Mouse (Mus musculus) limb, embryonic 11.5 days (tissue): ENCODE data around the gene Usp35. TPM values are rescaled to one million over a fixed set of nuclear protein-coding genes. Genes with fewer than 3 reads are reported as not detected.

Source experiments
- ATAC-seq: fragments of 200-750 bp; cut with Nextera tagmentation; 2 replicates; pipeline ENCODE4 v1.8.0; 2017; ENCODE audit warnings: low read depth; ENCODE audit not compliant: insufficient number of reproducible peaks, low FRiP score, low TSS enrichment
- DNase-seq: peaks from one replicate; pipeline ENCODE4 v3.0.0-alpha.2; 2015; ENCODE audit warnings: low spot score
- H3K27ac ChIP-seq: fragments of 300-500 bp; sonication (generic); replicated peaks from 2 replicates; pipeline ENCODE4 v1.5.1; 2014; ENCODE audit warnings: low read depth, mild to moderate bottlenecking, low read length
- H3K27me3 ChIP-seq: fragments of 300-500 bp; sonication (generic); 2 replicates; pipeline ENCODE4 v1.6.1; 2014; ENCODE audit warnings: mild to moderate bottlenecking, low read length, mixed read lengths; ENCODE audit not compliant: control insufficient read depth, insufficient read depth
- H3K36me3 ChIP-seq: fragments of 300-500 bp; sonication (generic); 2 replicates; pipeline ENCODE4 v1.6.1; 2014; ENCODE audit warnings: mild to moderate bottlenecking, low read length, moderate library complexity, mixed read lengths; ENCODE audit not compliant: control insufficient read depth, insufficient read depth
- H3K4me1 ChIP-seq: fragments of 300-500 bp; sonication (generic); 2 replicates; pipeline ENCODE4 v1.6.1; 2014; ENCODE audit warnings: low read length, mixed read lengths; ENCODE audit not compliant: control insufficient read depth, insufficient read depth
- H3K4me2 ChIP-seq: fragments of 300-500 bp; sonication (generic); 2 replicates; pipeline ENCODE4 v1.6.1; 2014; ENCODE audit warnings: low read depth, mild to moderate bottlenecking, moderate library complexity; ENCODE audit not compliant: severe bottlenecking
- H3K4me3 ChIP-seq: fragments of 300-500 bp; sonication (generic); 2 replicates; pipeline ENCODE4 v1.5.1; 2014; ENCODE audit warnings: low read depth, low read length
- H3K9ac ChIP-seq: fragments of 300-500 bp; sonication (generic); 2 replicates; pipeline ENCODE4 v1.6.1; 2014; ENCODE audit warnings: mild to moderate bottlenecking, low read length
- H3K9me3 ChIP-seq: fragments of 300-500 bp; sonication (generic); 2 replicates; pipeline ENCODE4 v1.6.1; 2016; ENCODE audit warnings: low read length; ENCODE audit not compliant: control insufficient read depth
- WGBS: fragments of 180-500 bp; shearing (Covaris S2); extraction: QIAGEN DNeasy Blood & Tissue Kit; methylation state at CpG from one replicate; pipeline ENCODE4 v1.1.7; 2014; 5-methylcytosine and 5-hydroxymethylcytosine counted together
- polyA plus RNA-seq: library from polyadenylated mRNA; unstranded; fragments of >200 nt; fragmentation: Nextera tagmentation; extraction: Ambion mirVana; gene quantifications from 2 replicates; pipeline ENCODE4 v1.2.1, GENCODE M21; 2014

Usp35 gene
- 2.4 and 2.5 TPM in 2 replicates for polyA plus RNA-seq

DNA sequence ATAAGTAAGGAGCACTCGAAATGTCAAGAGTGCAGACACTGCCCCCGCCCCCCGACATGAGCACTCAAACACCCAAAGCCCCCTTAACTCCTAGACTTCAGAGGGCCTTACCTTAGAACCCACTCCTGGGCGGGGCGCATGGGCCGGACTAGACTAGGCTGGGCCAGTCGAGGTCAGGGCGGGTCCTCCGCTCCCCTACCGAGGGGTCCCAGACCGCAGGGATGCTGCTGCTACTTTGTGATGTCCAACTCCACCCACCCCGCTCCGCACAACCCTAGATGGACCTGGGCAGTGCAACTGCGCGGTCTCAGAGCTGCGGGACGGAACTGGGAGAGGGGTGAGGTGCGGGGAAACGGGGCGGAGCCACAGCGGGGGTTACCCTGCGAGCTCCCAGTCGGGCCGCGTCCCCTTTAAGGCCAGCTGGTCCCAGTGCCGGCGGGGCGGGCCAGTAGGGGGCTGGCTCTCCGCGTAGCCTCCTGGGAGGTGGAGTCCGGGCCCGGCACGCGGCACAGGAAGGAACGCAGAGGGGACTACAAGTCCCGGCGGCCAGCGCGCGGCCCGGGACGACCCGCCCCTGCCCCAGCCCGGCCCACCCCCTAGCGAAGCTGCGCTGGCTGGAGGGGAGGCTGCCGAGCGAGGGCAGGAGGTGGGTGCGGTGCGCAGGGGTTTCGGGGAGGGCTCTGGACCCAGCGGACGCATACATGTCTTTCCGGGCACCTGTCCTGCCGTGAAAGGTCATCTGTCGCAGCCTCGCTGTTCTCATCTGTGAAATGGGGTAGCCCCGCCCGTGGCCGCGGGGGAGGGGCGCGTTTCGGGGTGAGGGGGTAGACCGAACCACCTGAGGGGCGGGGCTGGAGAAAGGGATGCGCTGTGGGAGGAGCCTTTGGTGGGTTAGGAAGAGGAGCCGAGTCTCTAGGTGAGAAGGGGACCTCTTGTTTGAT, at the start of gene Usp35, which contains the start of gene Kctd21:
Usp35 (minus strand) TSS at position 295 of the 941 bp plus-strand sequence.
Kctd21 (plus strand) TSS at position 602 of the 941 bp plus-strand sequence.
- Histone ChIP-seq H3K27ac (no peak within 1 kb of the TSS), H3K36me3 (no peaks in the 10 kb centered on the region), H3K4me1 (peaks cover 6% of the 10 kb centered on the region; the same call in 1 of the 2 replicates), H3K9ac (peak within 1 kb of the TSS; percentile 68), H3K9me3 (no peaks in the 10 kb centered on the region), H3K4me2 (peak within 1 kb of the TSS; percentile 77), H3K4me3 (peak within 1 kb of the TSS; percentile 80), H3K27me3 (no peaks in the 10 kb centered on the region)
- DNase-seq (peak; percentile 95), ATAC-seq (peak; percentile 98)
- under 1% methylated on average over 63 of the region's 68 CpGs for WGBS

DNA sequence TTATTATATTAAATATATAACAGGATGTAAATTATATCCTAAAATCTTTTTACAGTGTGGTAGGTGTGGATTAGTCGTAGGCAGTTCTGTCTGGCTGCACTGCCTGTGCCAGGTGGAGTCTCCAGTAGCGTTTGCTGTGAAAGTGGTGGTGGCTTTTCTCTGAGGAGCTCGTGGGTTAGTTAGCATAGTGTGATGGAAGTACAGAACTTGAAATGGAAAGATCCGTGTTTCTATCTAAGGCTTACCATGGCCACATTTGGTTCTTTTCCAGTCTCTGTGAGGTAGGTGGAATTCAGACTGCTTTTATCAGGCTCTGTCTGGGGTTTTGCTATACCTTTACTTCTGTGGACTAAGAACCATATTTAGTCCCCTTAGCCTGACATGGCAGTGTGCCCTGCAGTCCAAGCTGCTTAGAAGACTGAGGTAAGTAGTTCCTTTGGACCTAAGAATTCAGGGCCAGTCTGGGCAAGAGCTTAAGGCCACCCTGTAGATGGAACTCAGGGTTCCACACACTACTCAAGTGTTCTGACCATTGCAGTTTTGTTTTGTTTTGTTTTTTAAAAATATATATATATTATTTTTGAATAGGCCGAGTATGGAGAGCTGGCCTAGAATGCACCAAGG, 48.8 kb upstream of the Usp35 start:
- Histone ChIP-seq H3K4me1 (no peaks in the 10 kb centered on the region), H3K27ac (no peak overlapping the region), H3K36me3 (peaks cover 37% of the 10 kb centered on the region), H3K4me3 (no peak overlapping the region), H3K9me3 (no peaks in the 10 kb centered on the region), H3K4me2 (no peak overlapping the region), H3K27me3 (no peaks in the 10 kb centered on the region), H3K9ac (no peak overlapping the region)
- 93% methylated on average over 5 of the region's 5 CpGs for WGBS
- ATAC-seq (no peak), DNase-seq (no peak)

DNA sequence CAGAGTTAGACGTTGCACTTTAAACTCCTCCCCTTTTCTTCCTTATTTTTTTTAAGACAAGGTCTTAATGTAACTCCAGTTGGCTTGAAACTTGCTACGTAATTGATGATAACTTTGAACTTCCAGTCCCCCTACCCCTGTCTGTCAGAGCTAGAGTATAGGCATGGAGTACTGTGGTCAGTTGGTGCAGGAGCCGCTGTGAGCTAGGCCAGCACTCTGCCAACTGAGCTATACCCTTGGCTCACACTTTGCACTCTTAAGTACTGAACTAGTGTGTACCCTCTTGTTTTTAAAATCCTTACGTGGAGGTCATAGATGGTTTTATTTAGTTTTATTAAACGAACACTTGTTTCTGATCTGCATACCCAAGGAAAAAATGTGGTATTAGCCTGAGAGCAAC, 47.5 kb upstream of the Usp35 start:
- no peak for ATAC-seq
- DNase-seq = no peak
- Histone ChIP-seq H3K36me3 (peaks cover 37% of the 10 kb centered on the region), H3K9ac (no peak overlapping the region), H3K27ac (no peak overlapping the region), H3K9me3 (no peaks in the 10 kb centered on the region), H3K4me1 (no peaks in the 10 kb centered on the region), H3K4me3 (no peak overlapping the region), H3K4me2 (no peak overlapping the region), H3K27me3 (no peaks in the 10 kb centered on the region)
- WGBS = 95% methylated on average over 5 of the region's 5 CpGs

DNA sequence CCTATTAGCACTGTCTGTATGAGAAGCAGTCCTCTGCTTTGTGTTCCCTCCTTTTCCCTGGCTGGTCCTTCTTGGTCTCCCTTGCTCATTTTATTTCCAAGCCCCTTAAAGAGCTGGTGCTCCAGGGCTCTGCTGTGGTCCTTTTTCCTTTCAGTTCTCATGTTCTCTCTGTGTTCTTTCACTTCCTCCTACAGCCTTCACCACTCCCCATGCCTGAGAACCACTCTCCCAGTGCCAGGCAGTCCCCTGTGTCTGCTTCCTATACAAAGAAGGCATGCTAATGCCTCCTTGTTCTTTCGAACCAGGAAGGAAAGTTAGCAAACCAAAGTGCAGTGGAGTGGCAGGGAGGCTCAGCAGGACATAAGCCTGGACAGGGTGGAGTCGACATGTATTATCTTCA, 44.1 kb upstream of the Usp35 start:
- ATAC-seq (no peak), DNase-seq (no peak)
- 90% methylated on average over 2 of the region's 2 CpGs for WGBS
- H3K27me3 ChIP-seq = no peaks in the 10 kb centered on the region
- no peak overlapping the region for H3K9ac ChIP-seq
- peaks cover 25% of the 10 kb centered on the region for H3K36me3 ChIP-seq
- peaks cover 3% of the 10 kb centered on the region; the same call in 1 of the 2 replicates for H3K4me1 ChIP-seq
- H3K27ac ChIP-seq = no peak overlapping the region
- no peak overlapping the region for H3K4me2 ChIP-seq
- no peaks in the 10 kb centered on the region for H3K9me3 ChIP-seq
- H3K4me3 ChIP-seq = no peak overlapping the region

DNA sequence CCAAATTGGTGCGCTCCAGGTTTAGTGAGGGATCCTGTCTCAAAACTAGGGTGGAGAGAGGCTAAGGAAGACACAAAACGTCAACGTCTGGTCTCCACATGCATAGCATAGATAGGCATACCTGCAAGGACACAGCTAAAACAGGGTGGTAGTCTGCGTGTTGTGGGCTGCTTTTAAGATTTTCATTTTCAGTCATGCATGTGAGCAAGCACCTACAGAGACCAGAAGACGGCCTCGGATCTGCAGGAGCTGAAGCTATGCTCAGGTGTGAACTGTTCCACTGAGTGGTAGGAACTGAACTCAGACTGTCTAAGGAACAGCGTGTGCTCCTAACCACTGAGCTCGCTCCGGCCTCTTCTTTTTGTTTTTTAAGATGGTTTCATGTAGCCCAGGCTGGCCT, 43.3 kb upstream of the Usp35 start:
- Histone ChIP-seq H3K4me1 (peaks cover 7% of the 10 kb centered on the region; the same call in 1 of the 2 replicates), H3K36me3 (peaks cover 23% of the 10 kb centered on the region), H3K9me3 (no peaks in the 10 kb centered on the region), H3K4me3 (no peak overlapping the region), H3K4me2 (no peak overlapping the region), H3K27ac (no peak overlapping the region), H3K9ac (no peak overlapping the region), H3K27me3 (no peaks in the 10 kb centered on the region)
- DNase-seq = no peak
- ATAC-seq = no peak
- 95% methylated on average over 9 of the region's 9 CpGs for WGBS

DNA sequence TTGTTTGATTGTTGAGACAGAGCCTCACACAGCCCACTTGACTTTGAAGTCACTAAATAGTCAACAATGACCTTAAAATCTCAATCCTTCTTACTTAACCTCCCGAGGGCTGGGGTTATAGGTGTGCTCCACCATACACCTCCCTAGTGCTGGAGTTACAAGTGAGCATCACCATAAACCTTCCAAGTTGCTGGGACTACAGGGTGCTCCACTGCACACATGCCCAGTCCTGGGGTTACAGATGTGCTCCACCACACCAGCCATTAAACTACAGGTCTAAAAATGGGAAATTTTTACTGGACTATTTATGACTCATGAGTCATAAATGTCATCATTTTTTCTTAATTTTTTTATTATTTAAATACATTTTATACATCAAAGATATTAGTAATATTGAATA, 34.1 kb upstream of the Usp35 start:
- Histone ChIP-seq H3K4me2 (no peak overlapping the region), H3K9me3 (no peaks in the 10 kb centered on the region), H3K27ac (no peak overlapping the region), H3K36me3 (no peaks in the 10 kb centered on the region), H3K4me1 (peaks cover 3% of the 10 kb centered on the region; the same call in 1 of the 2 replicates), H3K27me3 (no peaks in the 10 kb centered on the region), H3K9ac (no peak overlapping the region), H3K4me3 (no peak overlapping the region)
- DNase-seq (no peak), ATAC-seq (no peak)
- WGBS = 88% methylated on average over 1 of the region's 1 CpGs

DNA sequence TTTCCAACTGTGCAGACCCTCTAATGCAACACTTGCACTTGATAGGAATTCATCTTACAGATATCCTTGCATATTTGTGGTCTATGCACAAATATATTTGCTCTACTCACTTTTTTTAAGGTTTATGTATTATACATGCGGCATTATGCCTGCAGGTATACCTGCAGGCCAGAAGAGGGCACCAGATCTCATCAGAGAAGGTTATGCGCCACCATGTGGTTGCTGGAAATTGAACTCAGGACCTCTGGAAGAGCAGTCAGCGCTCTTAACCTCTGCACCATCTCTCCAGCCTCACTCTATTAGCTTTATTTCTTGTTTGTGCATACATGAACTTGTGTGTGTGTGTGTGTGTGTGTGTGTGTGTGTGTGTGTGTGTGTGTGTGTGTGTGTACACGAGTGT, 29.6 kb upstream of the Usp35 start:
- ATAC-seq (no peak), DNase-seq (peak; percentile 48)
- H3K36me3 ChIP-seq = no peaks in the 10 kb centered on the region
- H3K4me3 ChIP-seq = no peak overlapping the region
- no peaks in the 10 kb centered on the region for H3K27me3 ChIP-seq
- no peak overlapping the region for H3K4me2 ChIP-seq
- no peak overlapping the region for H3K9ac ChIP-seq
- H3K4me1 ChIP-seq = no peaks in the 10 kb centered on the region
- no peaks in the 10 kb centered on the region for H3K9me3 ChIP-seq
- WGBS = 27% methylated on average over 4 of the region's 4 CpGs
- H3K27ac ChIP-seq = no peak overlapping the region

DNA sequence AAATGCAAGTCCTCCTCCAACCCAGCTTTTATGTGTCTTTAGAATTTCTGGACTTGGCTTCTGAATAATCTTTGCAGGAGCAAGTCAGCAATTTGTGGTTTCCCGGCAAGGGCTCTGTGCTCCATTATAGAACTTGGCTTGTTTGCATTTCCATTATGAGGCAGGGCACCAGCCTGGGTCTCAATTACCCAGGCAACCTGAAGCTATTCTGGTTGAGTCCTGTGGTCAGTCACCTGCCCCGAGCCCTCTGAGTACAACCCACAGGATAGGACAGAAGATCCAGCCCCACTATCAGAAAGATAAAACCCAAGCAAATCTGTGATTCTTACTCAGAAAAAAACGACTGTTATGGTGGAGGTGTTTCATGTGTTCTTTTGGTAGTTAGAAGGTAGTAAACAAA, 29.1 kb upstream of the Usp35 start:
- Histone ChIP-seq H3K36me3 (no peaks in the 10 kb centered on the region), H3K4me1 (no peaks in the 10 kb centered on the region), H3K9me3 (no peaks in the 10 kb centered on the region), H3K9ac (no peak overlapping the region), H3K27me3 (no peaks in the 10 kb centered on the region), H3K4me2 (no peak overlapping the region), H3K27ac (no peak overlapping the region), H3K4me3 (no peak overlapping the region)
- ATAC-seq = no peak
- no peak for DNase-seq
- 69% methylated on average over 3 of the region's 3 CpGs for WGBS
